Mouse (Mus musculus) liver, embryonic 14.5 days (tissue): ENCODE measurements around the gene Acvr1b.

Experiments
- CTCF ChIP-seq: IDR thresholded peaks from 2 replicates; pipeline ENCODE4 v1.5.1; 2016; ENCODE audit warnings: antibody characterized with exemption, low read depth, control low read depth
- EP300 ChIP-seq: IDR thresholded peaks from 2 replicates; pipeline ENCODE4 v1.6.1; 2016; ENCODE audit warnings: antibody characterized with exemption, low read depth

DNA sequence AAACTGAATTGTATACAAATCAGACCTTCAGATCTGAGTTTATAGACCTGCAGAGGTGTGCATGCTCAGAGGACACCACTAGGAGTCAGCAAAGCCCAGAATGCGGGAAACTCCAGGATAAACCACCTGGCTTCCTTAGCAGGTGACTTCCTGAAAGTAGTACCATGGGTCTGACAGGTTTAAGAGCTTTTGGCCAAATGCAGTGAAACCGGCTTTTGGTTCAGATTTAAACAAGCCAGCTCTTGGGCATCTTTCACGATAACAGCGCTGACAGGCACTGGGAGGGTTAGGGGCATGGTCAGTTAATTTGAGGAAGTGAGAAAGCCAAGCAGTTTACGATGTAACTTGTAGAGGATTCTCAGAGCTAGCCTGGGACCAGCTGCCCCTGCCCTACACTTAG lies 14.0 kb downstream of the Acvr1b start:
- TF ChIP-seq CTCF (peak; percentile 18; the same call in 1 of the 2 replicates), EP300 (no peak)
